Mouse (Mus musculus): ENCODE data around the gene Phf19.

GRCm38 (mm10) chr2:34958582-34958981 lies 44.8 kb upstream of the Phf19 start:
- no peak for TF ChIP-seq CTCF (IDR thresholded peaks at IDR 0.05; ENCODE audit: extremely low read depth, insufficient read length, insufficient replicate concordance, low read depth, low read length)
- TF ChIP-seq POLR2A (IDR thresholded peaks at IDR 0.05; ENCODE audit: low read depth, low read length): no peak

Measured in small intestine, adult 2 months (tissue).